Mouse (Mus musculus) induced T-regulatory cell, adult 2 months (primary cell): ENCODE results near the gene Rasa3.

Experiments
- DNase-seq: peaks from one replicate; pipeline ENCODE4 v3.0.0-alpha.2; 2012; ENCODE audit warnings: low read depth

The Rasa3 gene

GRCm38 (mm10) chr8:13685674-13686314, 8.4 kb upstream of the Rasa3 start:
- peak; percentile 73 for DNase-seq

- peak; percentile 62 for DNase-seq
These were observed 6.7 kb upstream of the Rasa3 start for GRCm38 (mm10) chr8:13684131-13684530.

GRCm38 (mm10) chr8:13678182-13678581, 779 bp upstream of the Rasa3 start:
- DNase-seq, result peak; percentile 78

- peak; percentile 88 for DNase-seq
These were observed 546 bp downstream of the Rasa3 start for GRCm38 (mm10) chr8:13676701-13677412.

- peak; percentile 87 for DNase-seq
These were observed 1.1 kb downstream of the Rasa3 start for GRCm38 (mm10) chr8:13676302-13676700.

- no peak for DNase-seq
These were observed 1.9 kb downstream of the Rasa3 start for GRCm38 (mm10) chr8:13675524-13675923.

- peak; percentile 83 for DNase-seq
These were observed 2.3 kb downstream of the Rasa3 start for GRCm38 (mm10) chr8:13675121-13675520.

GRCm38 (mm10) chr8:13674294-13675010, 3.0 kb downstream of the Rasa3 start:
- DNase-seq, result peak; percentile 87

GRCm38 (mm10) chr8:13673215-13673614, 4.2 kb downstream of the Rasa3 start:
- DNase-seq, result peak; percentile 34

GRCm38 (mm10) chr8:13671246-13672003, 6.0 kb downstream of the Rasa3 start:
- peak; percentile 55 for DNase-seq

- DNase-seq, result no peak
These were observed 7.4 kb downstream of the Rasa3 start for GRCm38 (mm10) chr8:13670011-13670471.

GRCm38 (mm10) chr8:13668367-13668766, 9.0 kb downstream of the Rasa3 start:
- no peak for DNase-seq

GRCm38 (mm10) chr8:13667917-13668316, 9.5 kb downstream of the Rasa3 start:
- DNase-seq, result no peak

- DNase-seq, result no peak
These were observed 11.5 kb downstream of the Rasa3 start for GRCm38 (mm10) chr8:13665944-13666343.

GRCm38 (mm10) chr8:13665538-13665937, 11.9 kb downstream of the Rasa3 start:
- no peak for DNase-seq

GRCm38 (mm10) chr8:13664711-13665210, 12.6 kb downstream of the Rasa3 start:
- DNase-seq, result no peak

- DNase-seq, result peak; percentile 74
These were observed 17.1 kb downstream of the Rasa3 start for GRCm38 (mm10) chr8:13660323-13660722.

- no peak for DNase-seq
These were observed 19.9 kb downstream of the Rasa3 start for GRCm38 (mm10) chr8:13657479-13657878.

GRCm38 (mm10) chr8:13655033-13655351, 22.4 kb downstream of the Rasa3 start:
- DNase-seq, result no peak

- no peak for DNase-seq
These were observed 22.9 kb downstream of the Rasa3 start for GRCm38 (mm10) chr8:13654350-13655032.

- DNase-seq, result no peak
These were observed 26.7 kb downstream of the Rasa3 start for GRCm38 (mm10) chr8:13650541-13651191.
